Mouse (Mus musculus) olfactory bulb, adult 2 months (tissue): ENCODE measurements around the gene Tsc22d3. TPM values are rescaled to one million over a fixed set of nuclear protein-coding genes. Genes with fewer than 3 reads are reported as not detected.

Experiments
- H3K27ac ChIP-seq: fragments of 200-500 bp; 2 replicates; pipeline ENCODE4 v1.5.1; 2012; ENCODE audit warnings: low read depth, low read length; ENCODE audit not compliant: insufficient read depth
- H3K4me1 ChIP-seq: fragments of 200-500 bp; 2 replicates; pipeline ENCODE4 v1.6.1; 2012; ENCODE audit warnings: low read length; ENCODE audit not compliant: control insufficient read depth, insufficient read depth
- H3K4me3 ChIP-seq: fragments of 200-500 bp; 2 replicates; pipeline ENCODE4 v1.5.1; 2012; ENCODE audit warnings: mild to moderate bottlenecking, low read depth, low read length, moderate library complexity; ENCODE audit not compliant: insufficient read depth
- CTCF ChIP-seq: fragments of 200-500 bp; IDR thresholded peaks from 2 replicates; pipeline ENCODE4 v1.5.1; 2012; ENCODE audit warnings: low read depth, mild to moderate bottlenecking, low read length, moderate library complexity; ENCODE audit not compliant: insufficient read depth
- POLR2A ChIP-seq: fragments of 200-500 bp; IDR thresholded peaks from 2 replicates; pipeline ENCODE4 v1.6.1; 2012; ENCODE audit warnings: mild to moderate bottlenecking, low read depth, low read length, moderate library complexity; ENCODE audit not compliant: insufficient read depth
- WGBS: fragments of 180-500 bp; shearing (Covaris S2); methylation state at CpG from one replicate; pipeline ENCODE4 v1.1.7; 2018; 5-methylcytosine and 5-hydroxymethylcytosine counted together
- polyA plus RNA-seq: library from polyadenylated mRNA; stranded (reverse); fragments of >200 nt; gene quantifications from 2 replicates; pipeline ENCODE4 v1.2.4, GENCODE M21; 2012; ENCODE audit warnings: low replicate concordance; ENCODE audit not compliant: missing spikeins, insufficient read depth, insufficient read length

Tsc22d3 gene
- polyA plus RNA-seq, 1 experiment: not detected

- Histone ChIP-seq H3K4me1 (no peaks in the 10 kb centered on the region), H3K4me3 (no peak overlapping the region), H3K27ac (no peak overlapping the region)
- TF ChIP-seq CTCF (no peak), POLR2A (no peak)
- WGBS: 50% methylated on average over 2 of the region's 2 CpGs
Measured at GRCm38 (mm10) chrX:140572702-140573338, 27.6 kb downstream of the Tsc22d3 start.

GRCm38 (mm10) chrX:140569595-140569994 lies 30.9 kb downstream of the Tsc22d3 start:
- Histone ChIP-seq H3K4me1 (no peaks in the 10 kb centered on the region), H3K27ac (no peak overlapping the region), H3K4me3 (no peak overlapping the region)
- WGBS: 87% methylated on average over 1 of the region's 1 CpGs
- TF ChIP-seq CTCF: no peak
- no peak for TF ChIP-seq POLR2A

DNA sequence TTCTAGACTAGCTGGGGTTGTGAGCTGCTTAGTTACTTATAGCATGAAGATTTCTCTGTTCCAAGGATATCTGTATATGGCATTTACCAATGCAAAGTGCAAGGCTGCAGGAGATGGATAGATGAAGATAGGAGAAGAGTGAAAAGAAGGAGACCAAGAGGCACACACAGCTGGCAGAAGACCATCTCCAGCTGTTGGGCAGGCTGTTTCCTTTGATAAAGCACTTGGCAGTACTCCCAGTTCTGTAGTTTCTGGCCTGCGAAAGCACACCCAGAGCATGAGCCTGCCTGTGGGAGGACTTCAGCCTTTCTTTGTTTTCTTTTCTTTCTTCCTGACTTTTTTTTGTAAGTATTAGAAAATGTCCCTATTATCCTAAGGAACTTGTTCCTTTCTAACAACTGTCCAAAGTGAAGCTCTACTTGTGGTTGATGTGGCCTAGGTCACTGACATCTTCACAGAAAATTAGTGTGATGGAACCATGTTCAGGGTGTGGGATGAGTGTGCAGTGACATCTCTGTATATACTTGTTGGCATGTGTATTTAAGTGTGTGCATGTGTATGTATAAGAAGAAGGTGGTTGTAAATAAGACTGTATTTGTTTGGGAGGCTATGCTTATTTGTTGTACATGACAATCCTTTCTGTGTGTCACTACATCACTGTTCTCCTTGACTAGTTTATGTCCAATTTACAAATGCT lies 32.6 kb downstream of the Tsc22d3 start:
- WGBS: 46% methylated on average over 1 of the region's 1 CpGs
- no peak overlapping the region for H3K4me3 ChIP-seq
- H3K4me1 ChIP-seq: no peaks in the 10 kb centered on the region
- TF ChIP-seq CTCF (no peak), POLR2A (no peak)
- H3K27ac ChIP-seq: no peak overlapping the region

- no peak overlapping the region for H3K27ac ChIP-seq
- TF ChIP-seq POLR2A (no peak), CTCF (no peak)
- no peak overlapping the region for H3K4me3 ChIP-seq
- WGBS: 91% methylated on average over 2 of the region's 2 CpGs
- H3K4me1 ChIP-seq: no peaks in the 10 kb centered on the region
Measured at GRCm38 (mm10) chrX:140565759-140566158, 34.7 kb downstream of the Tsc22d3 start.

DNA sequence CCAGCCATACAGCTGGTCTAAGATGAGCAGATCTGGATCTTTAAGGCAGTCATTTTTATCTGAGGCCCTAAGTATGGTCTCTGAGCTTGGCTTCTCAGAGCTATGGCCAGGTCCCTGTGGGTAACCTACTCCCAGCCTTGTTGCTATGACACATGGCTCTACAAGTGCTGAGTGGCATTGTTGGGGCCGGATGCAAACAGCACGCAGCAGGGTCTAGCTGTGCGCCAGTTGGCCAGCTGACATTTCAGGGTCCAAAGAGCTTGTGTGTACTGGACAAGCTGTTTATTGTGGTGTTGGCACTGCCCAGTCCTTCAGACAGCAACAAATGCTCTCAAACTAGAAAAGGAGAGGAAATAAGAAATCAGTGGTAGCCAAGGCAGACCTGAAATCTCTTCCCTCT lies 35.2 kb downstream of the Tsc22d3 start:
- TF ChIP-seq POLR2A (no peak), CTCF (no peak)
- no peak overlapping the region for H3K27ac ChIP-seq

GRCm38 (mm10) chrX:140564777-140565176 lies 35.7 kb downstream of the Tsc22d3 start:
- Histone ChIP-seq H3K4me1 (no peaks in the 10 kb centered on the region), H3K27ac (no peak overlapping the region), H3K4me3 (no peak overlapping the region)
- WGBS: 90% methylated on average over 1 of the region's 1 CpGs
- no peak for TF ChIP-seq CTCF
- no peak for TF ChIP-seq POLR2A

More for the DNA sequence above, 35.2 kb downstream of the Tsc22d3 start:
- no peaks in the 10 kb centered on the region for H3K4me1 ChIP-seq
- WGBS: 73% methylated on average over 3 of the region's 3 CpGs
- no peak overlapping the region for H3K4me3 ChIP-seq

GRCm38 (mm10) chrX:140558176-140558844 lies 42.1 kb downstream of the Tsc22d3 start:
- 60% methylated on average over 6 of the region's 6 CpGs for WGBS
- Histone ChIP-seq H3K4me1 (no peaks in the 10 kb centered on the region), H3K27ac (no peak overlapping the region), H3K4me3 (no peak overlapping the region)
- TF ChIP-seq CTCF (no peak), POLR2A (no peak)

GRCm38 (mm10) chrX:140555965-140556364 lies 44.5 kb downstream of the Tsc22d3 start:
- no peak overlapping the region for H3K27ac ChIP-seq
- no peaks in the 10 kb centered on the region for H3K4me1 ChIP-seq
- TF ChIP-seq CTCF (no peak), POLR2A (no peak)
- 83% methylated on average over 2 of the region's 2 CpGs for WGBS
- no peak overlapping the region for H3K4me3 ChIP-seq

GRCm38 (mm10) chrX:140555423-140555822 lies 45.0 kb downstream of the Tsc22d3 start:
- Histone ChIP-seq H3K4me1 (no peaks in the 10 kb centered on the region), H3K27ac (no peak overlapping the region), H3K4me3 (no peak overlapping the region)
- 70% methylated on average over 3 of the region's 3 CpGs for WGBS
- TF ChIP-seq CTCF (no peak), POLR2A (no peak)
